Mouse (Mus musculus): ENCODE measurements around the gene Mcts2.

- TF ChIP-seq CTCF (IDR thresholded peaks at IDR 0.05; ENCODE audit: borderline replicate concordance, control insufficient read depth, extremely low read depth, insufficient read depth, low read length, poor library complexity), result no peak
- no peak for TF ChIP-seq POLR2A (IDR thresholded peaks at IDR 0.05; ENCODE audit: control insufficient read depth, extremely low read depth, insufficient read depth, low read length, poor library complexity)
Observed at GRCm38 (mm10) chr2:152727795-152728510, 41.1 kb downstream of the Mcts2 start.

Measured in thymus, adult 2 months (tissue).